Mouse (Mus musculus) adrenal gland, postnatal 10 days (tissue): ENCODE measurements around the gene Tbcel. TPM values are rescaled to one million over a fixed set of nuclear protein-coding genes. Genes with fewer than 3 reads are reported as not detected.

Experiments
- DNase-seq: peaks from one replicate; pipeline ENCODE4 v3.0.0; 2021; ENCODE audit warnings: mixed read lengths
- total RNA-seq, 2 experiments: library from RNA; stranded (reverse); gene quantifications; 2 replicates each; pipeline ENCODE4 v1.2.3; 2021

Gene Tbcel
- total RNA-seq, 2 experiments from 2014 or later, result 42.3 to 47.1 TPM

GRCm38 (mm10) chr9:42442100-42442499 lies 65.5 kb downstream of the Tbcel start:
- no peak for DNase-seq

GRCm38 (mm10) chr9:42441234-42441633 lies 66.4 kb downstream of the Tbcel start:
- no peak for DNase-seq

- DNase-seq, result no peak
Observed at GRCm38 (mm10) chr9:42439446-42439845, 68.2 kb downstream of the Tbcel start.

GRCm38 (mm10) chr9:42432155-42432554 lies 75.5 kb downstream of the Tbcel start:
- no peak for DNase-seq

GRCm38 (mm10) chr9:42431606-42432005 lies 76.0 kb downstream of the Tbcel start:
- DNase-seq, result no peak

GRCm38 (mm10) chr9:42428060-42428924 lies 79.3 kb downstream of the Tbcel start:
- DNase-seq, result no peak

GRCm38 (mm10) chr9:42426661-42427358 lies 80.8 kb downstream of the Tbcel start:
- no peak for DNase-seq

- no peak for DNase-seq
Observed at GRCm38 (mm10) chr9:42423649-42424048, 84.0 kb downstream of the Tbcel start.

GRCm38 (mm10) chr9:42419687-42420086 lies 87.9 kb downstream of the Tbcel start:
- no peak for DNase-seq

GRCm38 (mm10) chr9:42418786-42419185 lies 88.8 kb downstream of the Tbcel start:
- no peak for DNase-seq

GRCm38 (mm10) chr9:42417352-42417952 lies 90.2 kb downstream of the Tbcel start:
- DNase-seq, result no peak

- DNase-seq, result no peak
Observed at GRCm38 (mm10) chr9:42415184-42415583, 92.4 kb downstream of the Tbcel start.

- no peak for DNase-seq
Observed at GRCm38 (mm10) chr9:42413345-42413744, 94.3 kb downstream of the Tbcel start.

GRCm38 (mm10) chr9:42411296-42411695 lies 96.3 kb downstream of the Tbcel start:
- no peak for DNase-seq

GRCm38 (mm10) chr9:42405736-42406135 lies 101.9 kb downstream of the Tbcel start:
- no peak for DNase-seq

- no peak for DNase-seq
Observed at GRCm38 (mm10) chr9:42401486-42401885, 106.1 kb downstream of the Tbcel start.

- no peak for DNase-seq
Observed at GRCm38 (mm10) chr9:42399829-42400228, 107.8 kb downstream of the Tbcel start, which contains the start of gene Tecta. TSS of gene Tecta (minus strand) at chr9:42399929.

GRCm38 (mm10) chr9:42396141-42396540 lies 111.5 kb downstream of the Tbcel start:
- no peak for DNase-seq

GRCm38 (mm10) chr9:42394903-42395302 lies 112.7 kb downstream of the Tbcel start:
- DNase-seq, result no peak

- DNase-seq, result no peak
Observed at GRCm38 (mm10) chr9:42394321-42394720, 113.3 kb downstream of the Tbcel start.

- no peak for DNase-seq
Observed at GRCm38 (mm10) chr9:42392927-42393326, 114.7 kb downstream of the Tbcel start.

- no peak for DNase-seq
Observed at GRCm38 (mm10) chr9:42388490-42388889, 119.1 kb downstream of the Tbcel start.

GRCm38 (mm10) chr9:42387038-42387437 lies 120.6 kb downstream of the Tbcel start:
- DNase-seq, result no peak
